Mouse (Mus musculus) limb, embryonic 12.5 days (tissue): ENCODE results near the gene Myo18b. TPM values are rescaled to one million over a fixed set of nuclear protein-coding genes. Genes with fewer than 3 reads are reported as not detected.

Source experiments
- ATAC-seq: fragments of 200-750 bp; cut with Nextera tagmentation; 2 replicates; pipeline ENCODE4 v1.8.0; 2017; ENCODE audit warnings: low read depth, moderate TSS enrichment; ENCODE audit not compliant: insufficient number of reproducible peaks, insufficient read depth, low FRiP score, low TSS enrichment
- H3K27ac ChIP-seq: fragments of 300-500 bp; sonication (generic); 2 replicates; pipeline ENCODE4 v1.5.1; 2016; ENCODE audit warnings: mild to moderate bottlenecking, moderate library complexity
- H3K27me3 ChIP-seq: fragments of 300-500 bp; sonication (generic); 2 replicates; pipeline ENCODE4 v1.6.1; 2016; ENCODE audit warnings: mild to moderate bottlenecking, moderate library complexity
- H3K36me3 ChIP-seq: fragments of 300-500 bp; sonication (generic); 2 replicates; pipeline ENCODE4 v1.6.1; 2016; ENCODE audit warnings: mild to moderate bottlenecking, moderate library complexity
- H3K4me1 ChIP-seq: fragments of 300-500 bp; sonication (generic); replicated peaks from 2 replicates; pipeline ENCODE4 v1.6.1; 2016
- H3K4me2 ChIP-seq: fragments of 300-500 bp; sonication (generic); 2 replicates; pipeline ENCODE4 v1.6.1; 2016; ENCODE audit warnings: mild to moderate bottlenecking, moderate library complexity
- H3K4me3 ChIP-seq: fragments of 300-500 bp; sonication (generic); replicated peaks from 2 replicates; pipeline ENCODE4 v1.5.1; 2016; ENCODE audit warnings: mild to moderate bottlenecking
- H3K9ac ChIP-seq: fragments of 300-500 bp; sonication (generic); replicated peaks from 2 replicates; pipeline ENCODE4 v1.6.1; 2016; ENCODE audit warnings: mild to moderate bottlenecking, moderate library complexity
- H3K9me3 ChIP-seq: fragments of 300-500 bp; sonication (generic); 2 replicates; pipeline ENCODE4 v1.6.1; 2016; ENCODE audit warnings: mild to moderate bottlenecking, moderate library complexity
- WGBS: fragments of 180-500 bp; shearing (Covaris S2); methylation state at CpG from one replicate; pipeline ENCODE4 v1.1.7; 2016; 5-methylcytosine and 5-hydroxymethylcytosine counted together
- polyA plus RNA-seq: library from polyadenylated mRNA; unstranded; fragments of >200 nt; fragmentation: Nextera tagmentation; extraction: Ambion mirVana; gene quantifications from 2 replicates; pipeline ENCODE4 v1.2.1, GENCODE M21; 2016

Gene Myo18b
- polyA plus RNA-seq, 1 experiment from 2014 or later: 1.5 TPM

DNA sequence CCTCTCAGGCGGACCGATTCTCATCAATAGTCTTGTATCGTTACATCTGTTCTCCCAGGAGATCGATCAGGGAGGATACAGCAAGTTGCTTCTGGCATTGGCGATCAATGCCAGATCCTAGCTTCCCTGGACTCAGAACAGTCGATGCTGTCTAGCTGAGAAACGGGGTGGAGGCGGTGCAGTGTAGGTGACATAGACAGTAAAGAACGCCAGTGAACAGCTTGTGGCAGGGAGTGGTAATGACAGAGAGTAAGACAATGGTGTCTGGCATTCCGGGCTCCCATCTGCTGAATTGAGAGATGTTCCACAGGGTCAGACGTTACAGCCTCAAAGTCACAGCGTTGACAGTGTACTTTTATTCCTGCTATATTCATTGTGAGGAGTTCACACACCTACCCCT is 155.5 kb downstream of the Myo18b start:
- no peaks in the 10 kb centered on the region for H3K9me3 ChIP-seq
- ATAC-seq: no peak
- H3K4me3 ChIP-seq: no peak overlapping the region
- no peak overlapping the region for H3K27ac ChIP-seq
- peaks cover 5% of the 10 kb centered on the region; the same call in 1 of the 2 replicates for H3K27me3 ChIP-seq
- no peaks in the 10 kb centered on the region for H3K36me3 ChIP-seq
- H3K4me1 ChIP-seq: no peaks in the 10 kb centered on the region
- H3K9ac ChIP-seq: no peak overlapping the region
- WGBS: 83% methylated on average over 12 of the region's 12 CpGs
- no peak overlapping the region for H3K4me2 ChIP-seq

DNA sequence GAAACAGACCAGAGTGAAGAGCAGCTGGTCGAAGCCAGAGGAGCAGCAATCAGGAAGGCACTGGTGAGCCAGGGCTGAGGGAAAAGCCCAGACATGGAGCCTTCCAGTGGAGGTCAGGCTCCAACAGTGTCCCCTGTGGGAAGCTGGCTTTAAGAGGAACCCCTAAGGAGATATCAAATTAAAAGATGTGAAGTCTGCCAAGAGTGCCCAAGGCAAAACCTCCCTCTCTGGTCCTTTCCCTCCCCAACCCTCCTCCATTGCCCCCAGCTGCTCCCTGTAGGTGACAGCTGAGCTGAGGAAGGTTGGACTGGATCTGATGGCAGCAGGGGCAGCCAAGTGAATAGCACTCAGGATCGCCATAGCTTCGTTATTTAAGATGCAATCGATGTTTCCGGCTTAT is 161.1 kb downstream of the Myo18b start:
- Histone ChIP-seq H3K27me3 (no peaks in the 10 kb centered on the region), H3K9ac (no peak overlapping the region), H3K4me2 (no peak overlapping the region), H3K36me3 (no peaks in the 10 kb centered on the region), H3K4me3 (no peak overlapping the region), H3K27ac (no peak overlapping the region), H3K4me1 (no peaks in the 10 kb centered on the region), H3K9me3 (no peaks in the 10 kb centered on the region)
- no peak for ATAC-seq
- WGBS: 90% methylated on average over 5 of the region's 5 CpGs

DNA sequence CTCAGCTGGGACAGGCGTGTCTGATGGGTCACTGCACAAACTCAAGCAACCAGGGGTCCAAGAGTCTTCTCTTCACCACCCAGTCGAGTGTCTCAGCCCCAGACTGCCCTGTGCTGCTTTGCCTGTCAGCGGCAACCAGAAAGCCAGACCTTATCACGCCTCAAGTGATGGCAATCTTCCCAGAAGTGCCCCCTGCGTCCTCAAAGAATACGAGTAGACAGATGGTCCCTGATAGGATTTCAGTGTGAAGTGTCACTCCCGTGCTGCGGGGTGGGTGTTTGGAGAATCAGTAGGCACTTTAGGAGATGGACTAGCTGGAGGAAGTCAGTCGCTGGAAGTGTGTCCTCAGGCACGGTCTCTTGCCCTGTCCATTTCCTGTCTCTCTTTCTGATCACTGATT is 165.6 kb downstream of the Myo18b start:
- H3K9me3 ChIP-seq: no peaks in the 10 kb centered on the region
- no peak overlapping the region for H3K4me3 ChIP-seq
- WGBS: 36% methylated on average over 10 of the region's 10 CpGs
- ATAC-seq: no peak
- H3K36me3 ChIP-seq: no peaks in the 10 kb centered on the region
- no peaks in the 10 kb centered on the region for H3K4me1 ChIP-seq
- H3K27ac ChIP-seq: no peak overlapping the region
- H3K27me3 ChIP-seq: 0 out of 2 replicates have a peak, but pooled peaks cover 6% of the 10 kb centered on the region
- no peak overlapping the region for H3K4me2 ChIP-seq
- no peak overlapping the region for H3K9ac ChIP-seq

DNA sequence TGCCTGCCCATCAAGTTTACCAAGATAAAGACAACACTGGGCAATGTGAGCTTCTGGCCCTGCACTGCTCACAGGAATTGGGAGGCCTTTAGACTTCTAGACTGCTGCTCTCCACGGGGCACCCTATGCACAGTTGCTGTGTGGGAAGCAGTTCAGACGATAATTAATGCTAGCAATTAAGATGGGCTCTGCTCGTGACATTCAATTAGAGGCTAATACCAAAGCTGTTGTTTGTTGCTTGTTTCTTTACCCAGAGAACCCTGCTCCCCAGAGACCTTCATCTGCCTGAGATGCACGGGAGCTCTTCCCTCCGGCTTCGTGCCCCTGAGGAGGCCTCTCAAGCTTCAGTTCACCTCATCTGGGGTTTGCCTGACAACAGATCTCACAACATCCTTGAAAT is 167.7 kb downstream of the Myo18b start:
- H3K4me1 ChIP-seq: no peaks in the 10 kb centered on the region
- 61% methylated on average over 6 of the region's 6 CpGs for WGBS
- no peak overlapping the region for H3K9ac ChIP-seq
- no peaks in the 10 kb centered on the region for H3K9me3 ChIP-seq
- H3K4me3 ChIP-seq: no peak overlapping the region
- no peak for ATAC-seq
- no peak overlapping the region for H3K4me2 ChIP-seq
- no peaks in the 10 kb centered on the region for H3K36me3 ChIP-seq
- 0 out of 2 replicates have a peak, but pooled peaks cover 6% of the 10 kb centered on the region for H3K27me3 ChIP-seq
- H3K27ac ChIP-seq: no peak overlapping the region

DNA sequence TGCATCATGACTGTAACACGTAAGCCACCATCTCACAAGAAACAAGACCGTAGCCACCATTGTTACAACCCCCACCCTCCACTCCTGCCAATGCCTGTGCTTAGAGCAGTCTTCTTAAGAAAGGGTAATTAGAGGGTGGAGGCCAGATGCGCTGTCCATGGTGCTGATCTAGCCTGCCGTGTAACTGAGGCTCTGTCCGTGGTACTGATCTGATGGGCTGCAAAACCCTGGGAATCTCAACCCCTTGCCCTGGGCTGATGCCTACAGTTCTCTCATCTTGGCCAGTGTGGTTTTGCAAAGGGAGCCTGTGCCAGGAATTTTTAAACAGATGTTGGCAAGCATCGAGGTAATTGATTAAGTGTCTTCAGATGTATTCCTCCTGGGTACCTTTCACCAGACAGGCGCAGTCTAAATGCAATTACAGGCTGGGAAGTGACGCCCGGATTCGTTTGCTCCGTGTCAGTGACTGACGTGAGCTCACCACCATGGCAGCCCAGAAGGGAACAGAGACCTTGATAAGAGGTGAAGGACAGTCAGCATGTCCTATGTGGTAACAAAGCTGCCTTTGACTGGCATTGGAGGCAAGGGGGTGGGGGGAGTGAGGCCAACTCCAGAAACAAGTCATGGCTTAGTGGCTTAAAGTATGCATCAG is 177.4 kb downstream of the Myo18b start:
- no peak overlapping the region for H3K4me2 ChIP-seq
- no peaks in the 10 kb centered on the region for H3K27me3 ChIP-seq
- ATAC-seq: no peak; the same call in 1 of the 2 replicates
- WGBS: 46% methylated on average over 12 of the region's 12 CpGs
- no peaks in the 10 kb centered on the region for H3K36me3 ChIP-seq
- H3K9me3 ChIP-seq: no peaks in the 10 kb centered on the region
- H3K27ac ChIP-seq: no peak overlapping the region
- no peak overlapping the region for H3K9ac ChIP-seq
- H3K4me3 ChIP-seq: no peak overlapping the region
- H3K4me1 ChIP-seq: no peaks in the 10 kb centered on the region

DNA sequence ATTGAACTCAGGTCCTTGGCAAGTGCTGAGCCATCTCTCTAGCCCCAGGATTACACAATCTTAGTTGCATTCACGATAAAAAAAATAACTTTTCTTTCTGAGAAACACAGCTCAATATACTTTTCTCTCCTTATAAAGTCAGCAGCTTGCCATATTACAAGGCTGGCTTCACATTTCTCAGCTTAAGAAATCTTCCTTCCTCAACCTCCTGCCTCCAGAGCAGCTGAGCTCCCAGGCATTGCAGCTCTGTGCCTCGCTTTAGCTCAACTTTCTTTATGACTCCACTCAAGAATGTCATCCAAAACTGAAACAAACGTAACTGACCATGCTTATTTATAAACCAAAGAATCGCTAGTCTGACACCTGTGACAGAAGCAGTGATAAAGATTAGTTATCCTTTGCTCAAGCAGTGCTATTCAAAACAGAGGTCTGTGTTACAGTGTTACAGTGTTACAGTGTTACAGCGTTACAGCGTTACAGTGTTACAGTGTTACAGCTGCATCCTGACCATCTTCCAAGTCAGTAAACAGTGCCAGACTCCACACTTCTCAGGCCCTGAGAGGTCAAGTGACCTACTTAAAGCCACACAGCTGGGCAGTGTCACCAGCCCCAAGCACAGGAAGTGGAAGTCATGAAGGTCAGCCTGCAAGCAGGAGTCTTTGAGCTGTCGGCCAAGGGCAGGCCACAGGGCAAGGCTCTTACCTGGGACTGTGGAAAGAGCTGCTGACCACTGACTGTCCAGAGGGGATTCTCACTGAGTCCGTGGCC is 181.3 kb downstream of the Myo18b start:
- no peak for ATAC-seq
- no peak overlapping the region for H3K4me2 ChIP-seq
- H3K27ac ChIP-seq: no peak overlapping the region
- H3K9me3 ChIP-seq: no peaks in the 10 kb centered on the region
- no peak overlapping the region for H3K4me3 ChIP-seq
- no peaks in the 10 kb centered on the region for H3K4me1 ChIP-seq
- no peaks in the 10 kb centered on the region for H3K36me3 ChIP-seq
- H3K9ac ChIP-seq: no peak overlapping the region
- WGBS: 68% methylated on average over 8 of the region's 8 CpGs
- H3K27me3 ChIP-seq: no peaks in the 10 kb centered on the region

DNA sequence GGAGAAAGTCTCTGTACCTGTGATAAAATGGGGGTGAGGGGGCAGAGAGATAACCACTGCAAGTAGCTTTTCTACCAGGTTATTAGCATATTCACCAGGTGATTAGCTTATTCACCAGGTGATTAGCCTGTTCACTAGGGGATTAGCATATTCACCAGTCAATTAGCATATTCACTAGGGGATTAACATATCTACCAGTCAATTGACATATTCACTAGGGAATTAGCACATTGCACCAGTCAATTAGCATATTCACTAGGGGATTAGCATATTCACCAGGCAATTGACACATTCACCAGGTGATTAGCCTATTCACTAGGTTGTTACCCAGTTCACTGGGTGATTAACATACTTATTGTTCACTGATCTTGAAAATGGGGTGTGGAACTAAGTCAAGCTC is 186.3 kb downstream of the Myo18b start:
- Histone ChIP-seq H3K9me3 (no peaks in the 10 kb centered on the region), H3K36me3 (no peaks in the 10 kb centered on the region), H3K27me3 (no peaks in the 10 kb centered on the region), H3K4me1 (no peaks in the 10 kb centered on the region), H3K4me3 (no peak overlapping the region), H3K27ac (no peak overlapping the region), H3K4me2 (no peak overlapping the region), H3K9ac (no peak overlapping the region)
- ATAC-seq: no peak

DNA sequence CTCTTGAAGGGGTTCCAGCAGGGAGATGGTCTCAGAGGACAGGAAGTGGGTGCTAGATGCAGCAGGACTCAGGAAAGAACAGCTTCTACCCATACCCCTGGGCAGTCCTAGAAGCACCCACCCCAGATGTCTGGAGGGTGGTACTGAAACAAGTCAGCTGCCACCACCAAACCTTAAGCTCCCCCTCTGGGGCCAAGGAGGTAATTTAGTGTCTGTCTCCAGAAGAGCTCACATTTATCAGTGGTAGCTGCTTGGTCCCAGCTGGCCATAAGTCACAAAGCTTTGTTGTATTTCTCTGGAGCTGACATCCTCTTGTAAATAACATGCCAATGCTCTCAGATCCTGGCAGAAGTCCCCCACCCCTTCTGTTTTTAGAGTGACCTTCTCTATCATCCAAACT is 187.7 kb downstream of the Myo18b start:
- no peaks in the 10 kb centered on the region for H3K36me3 ChIP-seq
- no peaks in the 10 kb centered on the region for H3K9me3 ChIP-seq
- no peaks in the 10 kb centered on the region for H3K4me1 ChIP-seq
- H3K4me2 ChIP-seq: no peak overlapping the region
- no peak overlapping the region for H3K9ac ChIP-seq
- no peak overlapping the region for H3K27ac ChIP-seq
- H3K4me3 ChIP-seq: no peak overlapping the region
- ATAC-seq: no peak
- no peaks in the 10 kb centered on the region for H3K27me3 ChIP-seq

DNA sequence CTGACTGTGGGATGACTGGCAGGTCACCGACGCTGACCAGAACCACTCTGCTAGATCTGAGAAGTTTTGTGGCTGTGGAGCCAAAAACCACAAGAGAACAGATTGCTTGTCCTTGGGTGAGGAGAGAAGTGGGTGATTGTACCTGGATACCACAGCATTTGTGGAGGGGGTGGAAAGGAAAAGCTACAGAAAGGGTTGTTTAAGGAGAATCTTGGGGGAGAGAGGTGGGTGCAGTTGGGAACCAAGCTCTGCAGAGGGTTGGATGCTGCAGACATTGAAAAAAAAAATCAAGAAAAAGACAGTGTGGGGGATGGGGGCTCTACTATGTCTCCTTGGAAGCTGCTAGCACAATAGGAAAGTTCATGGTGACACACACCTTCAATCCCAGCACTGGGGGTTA is 188.7 kb downstream of the Myo18b start:
- H3K9me3 ChIP-seq: no peaks in the 10 kb centered on the region
- no peak overlapping the region for H3K4me3 ChIP-seq
- no peak overlapping the region for H3K9ac ChIP-seq
- no peak for ATAC-seq
- no peak overlapping the region for H3K4me2 ChIP-seq
- H3K27ac ChIP-seq: no peak overlapping the region
- H3K36me3 ChIP-seq: no peaks in the 10 kb centered on the region
- no peaks in the 10 kb centered on the region for H3K4me1 ChIP-seq
- WGBS: 91% methylated on average over 2 of the region's 2 CpGs
- H3K27me3 ChIP-seq: no peaks in the 10 kb centered on the region

DNA sequence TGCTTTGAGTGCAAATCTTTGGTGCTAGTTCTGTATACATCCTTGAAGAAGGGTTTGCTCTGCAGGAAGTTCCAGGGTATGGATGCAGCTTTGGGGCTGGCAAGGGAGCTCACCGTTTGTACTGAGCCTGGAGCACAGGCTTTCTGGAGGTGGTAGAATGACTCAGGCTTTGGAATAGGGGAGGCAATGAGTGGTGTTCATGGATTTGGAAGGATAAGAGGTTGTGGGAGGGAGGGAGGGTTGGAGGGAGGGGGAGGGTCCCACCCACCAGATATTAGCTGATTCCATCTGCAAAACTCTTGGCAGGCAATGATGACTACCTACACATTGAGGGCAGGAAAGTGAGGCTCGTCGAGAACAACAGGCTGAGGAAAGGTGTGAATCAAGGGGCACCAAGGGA is 195.4 kb downstream of the Myo18b start:
- Histone ChIP-seq H3K27me3 (no peaks in the 10 kb centered on the region), H3K36me3 (no peaks in the 10 kb centered on the region), H3K9me3 (no peaks in the 10 kb centered on the region), H3K4me3 (no peak overlapping the region), H3K4me1 (no peaks in the 10 kb centered on the region), H3K9ac (no peak overlapping the region), H3K27ac (no peak overlapping the region), H3K4me2 (no peak overlapping the region)
- 52% methylated on average over 3 of the region's 3 CpGs for WGBS
- ATAC-seq: no peak

DNA sequence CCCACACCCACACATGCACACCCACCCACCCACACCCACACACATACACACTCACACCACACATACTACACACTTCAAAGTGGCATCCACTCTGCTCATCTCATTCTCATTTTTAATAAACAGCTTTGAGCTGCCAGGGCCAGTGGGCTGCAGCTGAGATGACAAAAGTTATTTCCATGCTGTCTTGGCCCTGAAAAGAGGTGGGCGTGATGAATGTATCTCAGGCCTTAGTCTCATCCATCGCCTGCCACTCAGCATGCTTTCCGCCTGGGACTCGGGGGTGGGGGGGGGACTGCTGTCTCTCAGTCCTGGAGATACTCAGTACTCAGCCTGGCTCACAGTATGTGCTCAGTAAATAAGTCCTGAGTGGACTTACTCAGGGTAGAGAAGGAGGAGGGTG is 199.5 kb downstream of the Myo18b start:
- no peak overlapping the region for H3K9ac ChIP-seq
- WGBS: 69% methylated on average over 4 of the region's 4 CpGs
- no peak for ATAC-seq
- H3K27ac ChIP-seq: no peak overlapping the region
- H3K27me3 ChIP-seq: no peaks in the 10 kb centered on the region
- no peak overlapping the region for H3K4me2 ChIP-seq
- H3K9me3 ChIP-seq: no peaks in the 10 kb centered on the region
- no peaks in the 10 kb centered on the region for H3K36me3 ChIP-seq
- H3K4me3 ChIP-seq: no peak overlapping the region
- no peaks in the 10 kb centered on the region for H3K4me1 ChIP-seq

DNA sequence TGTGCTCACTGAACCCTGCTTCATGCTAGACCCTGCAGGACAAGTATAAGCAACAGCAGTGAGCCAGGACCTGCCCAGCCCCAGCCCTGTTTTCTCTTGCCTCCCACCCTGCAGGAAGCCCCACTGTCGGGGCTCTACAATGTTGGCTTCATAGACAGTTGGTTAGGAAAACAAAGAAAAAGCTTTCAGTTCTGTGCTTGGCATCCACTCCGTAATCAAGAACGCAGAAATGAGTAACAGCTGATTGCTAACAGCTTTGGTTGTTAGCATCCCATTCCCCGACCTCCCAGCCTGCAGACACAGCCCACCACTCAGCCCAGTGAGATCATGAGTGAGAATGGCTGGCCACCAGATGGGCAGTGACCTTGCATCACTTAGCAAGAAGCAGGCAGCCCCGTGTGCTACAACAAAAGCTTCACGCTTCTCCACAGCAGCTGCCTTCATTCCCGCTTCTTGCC is 200.9 kb downstream of the Myo18b start:
- H3K4me2 ChIP-seq: no peak overlapping the region
- H3K4me3 ChIP-seq: no peak overlapping the region
- no peaks in the 10 kb centered on the region for H3K9me3 ChIP-seq
- H3K36me3 ChIP-seq: no peaks in the 10 kb centered on the region
- 47% methylated on average over 7 of the region's 7 CpGs for WGBS
- no peak overlapping the region for H3K9ac ChIP-seq
- H3K4me1 ChIP-seq: no peaks in the 10 kb centered on the region
- no peak for ATAC-seq
- no peaks in the 10 kb centered on the region for H3K27me3 ChIP-seq
- H3K27ac ChIP-seq: no peak overlapping the region
